Mouse (Mus musculus) heart, embryonic 11.5 days (tissue): ENCODE results near the gene Gpank1. TPM values are rescaled to one million over a fixed set of nuclear protein-coding genes. Genes with fewer than 3 reads are reported as not detected.
A peak's percentile ranks its signal among the peaks of the same experiment; 100 is the strongest.

Source experiments
- ATAC-seq: fragments of 200-750 bp; cut with Nextera tagmentation; replicated peaks from 2 replicates; pipeline ENCODE4 v1.8.0; 2017; ENCODE audit warnings: moderate library complexity; ENCODE audit not compliant: insufficient number of reproducible peaks, low FRiP score, low TSS enrichment
- H3K27ac ChIP-seq: fragments of 300-500 bp; sonication (generic); 2 replicates; pipeline ENCODE4 v1.5.1; 2014; ENCODE audit warnings: mild to moderate bottlenecking, low read depth, low read length
- H3K27me3 ChIP-seq: fragments of 300-500 bp; sonication (generic); 2 replicates; pipeline ENCODE4 v1.6.1; 2014; ENCODE audit warnings: mild to moderate bottlenecking, low read length, mixed read lengths; ENCODE audit not compliant: control insufficient read depth, insufficient read depth
- H3K36me3 ChIP-seq: fragments of 300-500 bp; sonication (generic); 2 replicates; pipeline ENCODE4 v1.6.1; 2014; ENCODE audit warnings: mild to moderate bottlenecking, low read length, moderate library complexity, mixed read lengths; ENCODE audit not compliant: control insufficient read depth, insufficient read depth
- H3K4me1 ChIP-seq: fragments of 300-500 bp; sonication (generic); 2 replicates; pipeline ENCODE4 v1.6.1; 2014; ENCODE audit warnings: low read length; ENCODE audit not compliant: control insufficient read depth, insufficient read depth
- H3K4me2 ChIP-seq: fragments of 300-500 bp; sonication (generic); 2 replicates; pipeline ENCODE4 v1.6.1; 2014; ENCODE audit warnings: mild to moderate bottlenecking, moderate library complexity
- H3K4me3 ChIP-seq: fragments of 300-500 bp; sonication (generic); 2 replicates; pipeline ENCODE4 v1.5.1; 2014; ENCODE audit warnings: low read depth, low read length
- H3K9ac ChIP-seq: fragments of 300-500 bp; sonication (generic); 2 replicates; pipeline ENCODE4 v1.6.1; 2014; ENCODE audit warnings: mild to moderate bottlenecking, low read depth, low read length, moderate library complexity
- H3K9me3 ChIP-seq: fragments of 300-500 bp; sonication (generic); replicated peaks from 2 replicates; pipeline ENCODE4 v1.6.1; 2016; ENCODE audit warnings: low read length; ENCODE audit not compliant: control insufficient read depth
- WGBS: fragments of 180-500 bp; shearing (Covaris S2); extraction: QIAGEN DNeasy Blood & Tissue Kit; methylation state at CpG from one replicate; pipeline ENCODE4 v1.1.7; 2014; ENCODE audit not compliant: insufficient replicate concordance; 5-methylcytosine and 5-hydroxymethylcytosine counted together
- polyA plus RNA-seq: library from polyadenylated mRNA; unstranded; fragments of >200 nt; fragmentation: Nextera tagmentation; extraction: Ambion mirVana; gene quantifications from 2 replicates; pipeline ENCODE4 v1.2.1, GENCODE M21; 2014

The Gpank1 gene
- polyA plus RNA-seq, 1 experiment from 2014 or later = 15.7 TPM

DNA sequence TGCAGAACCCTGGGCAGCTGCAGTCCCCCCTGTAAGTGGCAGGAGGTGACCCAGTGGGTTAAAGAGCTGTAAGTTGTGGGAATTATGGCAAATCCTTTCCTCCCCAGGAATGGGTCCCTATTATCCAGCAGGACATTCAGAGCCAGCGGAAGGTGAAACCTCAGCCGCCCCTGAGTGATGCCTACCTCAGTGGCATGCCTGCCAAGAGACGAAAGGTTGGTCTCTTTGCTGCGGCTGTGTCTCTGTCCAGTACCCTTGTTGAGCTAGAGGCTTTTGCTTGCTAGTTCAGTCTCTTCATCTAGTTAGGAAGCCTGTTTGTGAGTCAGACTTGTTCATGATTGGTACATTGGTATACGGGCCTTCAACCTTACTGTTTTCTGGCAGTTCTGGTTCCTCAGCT, 24.9 kb downstream of the Gpank1 start:
- 88% methylated on average over 5 of the region's 5 CpGs for WGBS
- H3K4me1 ChIP-seq = no peaks in the 10 kb centered on the region
- ATAC-seq = no peak
- H3K27ac ChIP-seq = no peak overlapping the region
- no peak overlapping the region for H3K4me3 ChIP-seq
- H3K4me2 ChIP-seq = no peak overlapping the region
- H3K27me3 ChIP-seq = no peaks in the 10 kb centered on the region
- H3K9ac ChIP-seq = no peak overlapping the region
- H3K9me3 ChIP-seq = no peaks in the 10 kb centered on the region
- peaks cover 83% of the 10 kb centered on the region for H3K36me3 ChIP-seq

DNA sequence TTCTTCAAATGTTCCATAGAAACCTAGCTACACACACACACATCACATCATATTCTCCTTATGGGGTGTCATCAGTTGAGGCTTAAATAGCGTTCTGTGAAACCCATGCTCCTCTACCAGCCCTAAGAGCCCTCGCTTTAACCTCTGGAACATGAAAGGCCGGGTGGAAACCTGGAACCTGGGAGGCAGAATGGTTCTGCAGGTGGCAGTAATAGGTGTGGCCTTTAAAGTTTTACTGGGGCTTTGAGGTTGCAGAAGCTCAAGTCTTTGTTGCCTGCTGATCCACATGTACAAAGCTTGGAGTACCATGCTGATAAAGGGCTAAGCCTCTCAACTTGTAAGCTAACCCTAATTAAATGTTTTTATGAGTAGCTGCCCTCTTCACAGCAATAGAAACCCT, 26.1 kb downstream of the Gpank1 start:
- H3K4me1 ChIP-seq = no peaks in the 10 kb centered on the region
- H3K27me3 ChIP-seq = no peaks in the 10 kb centered on the region
- no peak overlapping the region for H3K4me2 ChIP-seq
- no peak overlapping the region for H3K27ac ChIP-seq
- 62% methylated on average over 3 of the region's 3 CpGs for WGBS
- H3K9me3 ChIP-seq = no peaks in the 10 kb centered on the region
- peaks cover 80% of the 10 kb centered on the region for H3K36me3 ChIP-seq
- no peak for ATAC-seq
- H3K9ac ChIP-seq = no peak overlapping the region
- H3K4me3 ChIP-seq = no peak overlapping the region

DNA sequence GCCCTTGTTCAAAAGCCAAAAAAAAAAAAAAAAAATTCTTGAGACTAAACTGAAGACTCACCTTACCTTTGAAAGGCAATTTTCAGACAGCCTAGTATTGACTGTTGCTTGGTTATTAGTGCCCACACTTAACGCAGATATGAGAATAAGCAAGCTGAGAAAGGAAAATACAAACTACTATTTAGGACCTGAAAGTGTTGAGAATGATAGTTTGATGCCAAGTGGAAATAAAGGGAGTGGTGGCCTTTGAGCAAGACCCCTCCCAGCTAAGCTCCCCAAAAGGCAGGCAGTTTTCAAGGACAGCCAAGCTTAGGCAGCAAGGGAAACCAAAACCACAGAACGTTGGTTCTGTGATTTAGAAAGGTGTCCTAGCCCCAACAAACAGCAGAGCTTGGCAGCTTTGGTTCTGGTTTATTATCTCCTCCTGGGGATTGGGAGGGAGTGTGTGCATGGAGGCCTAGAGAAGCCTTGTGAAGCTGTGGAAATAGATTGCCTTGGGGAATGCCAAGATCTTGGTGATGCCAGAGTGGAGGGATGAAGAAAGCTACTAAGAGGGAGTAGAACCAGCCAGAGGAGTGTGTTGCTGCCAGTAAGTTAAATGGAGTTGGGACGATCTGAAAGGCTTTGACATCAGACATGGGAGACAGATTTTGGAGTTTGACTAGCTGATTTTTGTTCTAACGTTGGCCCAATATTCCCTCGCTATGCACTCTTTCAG, 26.8 kb downstream of the Gpank1 start:
- Histone ChIP-seq H3K4me1 (no peaks in the 10 kb centered on the region), H3K27ac (no peak overlapping the region)
- WGBS = 64% methylated on average over 5 of the region's 5 CpGs

DNA sequence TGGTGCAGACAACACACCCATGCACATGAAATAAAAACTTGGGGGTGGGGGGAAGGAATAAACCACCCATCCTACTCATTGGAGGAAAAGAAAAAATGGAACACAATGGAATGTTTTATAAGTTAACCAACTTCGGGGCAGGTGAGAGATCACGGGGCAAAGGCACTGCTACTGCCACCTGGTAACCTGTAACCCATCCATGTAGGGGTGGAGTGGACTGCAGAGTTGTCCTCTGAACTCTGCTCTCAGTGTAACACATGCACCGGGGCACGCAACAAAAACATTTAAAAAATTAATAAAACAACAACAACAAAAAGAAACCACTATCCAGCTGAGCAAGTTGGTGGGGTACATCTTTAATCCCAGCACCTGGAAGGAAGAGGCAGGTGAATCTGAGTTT, 30.9 kb downstream of the Gpank1 start:
- no peaks in the 10 kb centered on the region for H3K9me3 ChIP-seq
- WGBS = 98% methylated on average over 4 of the region's 4 CpGs
- H3K4me3 ChIP-seq = no peak overlapping the region
- no peaks in the 10 kb centered on the region for H3K27me3 ChIP-seq
- no peak for ATAC-seq
- H3K4me1 ChIP-seq = no peaks in the 10 kb centered on the region
- no peak overlapping the region for H3K9ac ChIP-seq
- no peak overlapping the region for H3K4me2 ChIP-seq
- no peak overlapping the region for H3K27ac ChIP-seq
- peaks cover 87% of the 10 kb centered on the region for H3K36me3 ChIP-seq

More for the DNA sequence above, 26.8 kb downstream of the Gpank1 start:
- no peak for ATAC-seq
- no peak overlapping the region for H3K4me3 ChIP-seq
- H3K27me3 ChIP-seq = no peaks in the 10 kb centered on the region
- H3K36me3 ChIP-seq = peaks cover 80% of the 10 kb centered on the region
- no peak overlapping the region for H3K4me2 ChIP-seq
- no peak overlapping the region for H3K9ac ChIP-seq
- no peaks in the 10 kb centered on the region for H3K9me3 ChIP-seq

DNA sequence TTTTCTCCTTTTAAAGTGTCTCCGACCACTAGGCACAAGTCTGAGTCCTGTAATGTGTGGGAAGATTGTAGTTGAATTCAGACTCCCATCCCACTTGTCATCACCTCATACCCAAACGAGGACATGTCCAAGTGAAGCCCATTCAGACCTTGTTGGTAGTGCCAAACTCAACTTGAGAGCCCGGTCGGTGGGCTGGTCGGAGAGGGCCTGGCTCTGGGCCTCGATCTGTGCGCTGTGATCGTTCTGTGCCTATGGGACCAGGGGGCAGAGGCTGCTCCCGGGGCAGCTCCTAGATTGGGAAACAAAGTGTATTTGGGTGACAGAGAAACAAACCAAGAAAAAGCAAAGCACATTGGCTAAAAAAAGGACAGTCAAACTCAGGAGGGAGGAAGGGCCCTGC, 31.8 kb downstream of the Gpank1 start:
- peaks cover 92% of the 10 kb centered on the region for H3K36me3 ChIP-seq
- H3K9ac ChIP-seq = no peak overlapping the region
- H3K27me3 ChIP-seq = no peaks in the 10 kb centered on the region
- 86% methylated on average over 9 of the region's 9 CpGs for WGBS
- no peaks in the 10 kb centered on the region for H3K4me1 ChIP-seq
- ATAC-seq = no peak
- H3K9me3 ChIP-seq = no peaks in the 10 kb centered on the region
- H3K4me3 ChIP-seq = no peak overlapping the region
- H3K4me2 ChIP-seq = no peak overlapping the region
- H3K27ac ChIP-seq = no peak overlapping the region

DNA sequence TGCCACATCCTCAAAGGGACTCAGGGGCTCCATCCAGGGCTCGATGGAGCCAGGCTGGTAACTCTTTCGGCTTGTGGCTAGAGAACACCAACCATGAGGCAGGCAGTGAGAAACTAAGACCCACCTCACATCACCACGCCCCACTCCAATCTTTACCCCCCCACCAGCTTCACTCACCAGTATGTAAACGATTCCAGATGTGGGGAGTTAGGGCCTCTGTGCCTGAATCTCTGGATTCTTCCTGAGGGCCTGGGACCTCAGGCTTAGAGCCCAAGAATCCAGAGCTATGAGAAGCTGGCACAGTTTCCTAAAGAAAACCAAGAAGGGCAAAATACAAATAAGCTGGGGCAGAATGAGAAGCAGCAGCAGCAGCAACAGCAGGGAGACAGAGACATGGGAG, 32.7 kb downstream of the Gpank1 start:
- H3K4me3 ChIP-seq = no peak overlapping the region
- H3K27ac ChIP-seq = no peak overlapping the region
- ATAC-seq = no peak
- no peak overlapping the region for H3K4me2 ChIP-seq
- WGBS = 87% methylated on average over 4 of the region's 4 CpGs
- no peak overlapping the region for H3K9ac ChIP-seq
- H3K9me3 ChIP-seq = no peaks in the 10 kb centered on the region
- H3K27me3 ChIP-seq = no peaks in the 10 kb centered on the region
- no peaks in the 10 kb centered on the region for H3K4me1 ChIP-seq
- H3K36me3 ChIP-seq = peaks cover 93% of the 10 kb centered on the region

DNA sequence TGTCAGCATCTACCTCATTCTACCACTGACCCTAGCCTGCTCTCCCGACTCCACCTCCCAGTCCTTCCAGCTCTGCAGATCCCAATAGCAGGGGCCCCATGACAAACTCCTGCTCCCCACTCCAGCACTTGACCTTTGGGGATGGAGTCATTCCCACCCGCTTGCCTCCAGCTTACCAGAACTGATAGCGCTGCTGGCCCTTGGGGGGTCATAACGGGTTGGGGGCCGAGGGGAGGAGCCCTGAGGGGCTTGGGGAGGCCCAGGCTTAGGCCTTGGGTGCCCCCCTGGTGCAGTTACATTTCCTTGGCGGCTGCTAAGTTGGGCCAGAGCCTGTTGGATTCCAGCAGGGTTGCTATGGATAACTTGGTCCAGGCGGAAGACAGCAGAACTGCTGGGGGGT, 33.4 kb downstream of the Gpank1 start:
- no peak overlapping the region for H3K27ac ChIP-seq
- H3K9ac ChIP-seq = peak overlapping the region; percentile 34; the same call in 1 of the 2 replicates
- H3K9me3 ChIP-seq = no peaks in the 10 kb centered on the region
- H3K4me2 ChIP-seq = no peak overlapping the region
- H3K4me3 ChIP-seq = no peak overlapping the region
- H3K4me1 ChIP-seq = no peaks in the 10 kb centered on the region
- H3K27me3 ChIP-seq = no peaks in the 10 kb centered on the region
- peaks cover 93% of the 10 kb centered on the region for H3K36me3 ChIP-seq
- no peak for ATAC-seq
- 89% methylated on average over 7 of the region's 7 CpGs for WGBS

DNA sequence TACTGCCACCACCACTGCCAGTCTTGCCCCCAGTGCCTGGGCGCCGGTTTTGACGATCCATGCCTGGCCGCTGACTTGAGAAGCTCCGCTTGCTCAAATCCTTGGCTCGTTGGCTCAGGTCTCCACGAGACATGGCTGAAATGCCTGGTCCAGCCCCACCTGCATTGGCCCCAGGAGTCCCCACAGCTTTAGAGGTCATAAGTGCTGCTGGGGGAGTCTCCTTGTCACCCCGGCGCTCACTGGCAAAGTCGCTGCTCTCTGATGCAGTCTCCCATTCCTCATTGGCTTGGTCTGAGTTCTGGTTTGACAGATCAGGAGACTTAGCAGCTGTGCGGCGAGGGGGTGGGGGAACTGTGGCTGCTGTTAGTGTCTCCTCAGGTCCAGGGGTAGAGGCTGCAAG, 34.2 kb downstream of the Gpank1 start:
- H3K9ac ChIP-seq = no peak overlapping the region
- ATAC-seq = no peak
- 87% methylated on average over 12 of the region's 12 CpGs for WGBS

More for the DNA sequence above, 34.2 kb downstream of the Gpank1 start:
- Histone ChIP-seq H3K4me3 (no peak overlapping the region), H3K27me3 (no peaks in the 10 kb centered on the region), H3K4me1 (no peaks in the 10 kb centered on the region), H3K4me2 (no peak overlapping the region), H3K27ac (no peak overlapping the region), H3K36me3 (peaks cover 91% of the 10 kb centered on the region), H3K9me3 (no peaks in the 10 kb centered on the region)
